32 mouse cellular contexts compared by ENCODE assay signal in genomic region chr9:7659469-7660020, GRCm38 (mm10). TPM values are rescaled to one million over a fixed set of nuclear protein-coding genes. Genes with fewer than 3 reads are reported as not detected.
DNase-seq lines count a peak whose midpoint lies in the region; ATAC-seq lines count a peak whose summit lies in the region.
"Had no signal": no experiment of that assay in that cellular context is flagged by ENCODE, and none has a peak within 500 bp of the region (broad histone marks: within the 10 kb centered on the region; RNA-seq: fewer than 3 reads in every experiment).

No protein-coding gene starts in this region.

- no peak overlapping the region for H3K4me2 ChIP-seq in hindbrain, embryonic 11.5 days (replicated peaks; ENCODE audit: low read depth, low read length)
- no peak overlapping the region for H3K4me2 ChIP-seq in hindbrain, embryonic 13.5 days
- H3K4me2 ChIP-seq in neural tube, embryonic 11.5 days (ENCODE audit: low read depth), result no peak overlapping the region
- H3K4me2 ChIP-seq: embryonic facial prominence, embryonic 15.5 days; forebrain, embryonic 15.5 days; heart, embryonic 13.5 days; hindbrain, embryonic 15.5 days; kidney, embryonic 15.5 days; limb, embryonic 12.5 days; liver, embryonic 11.5 days had no signal

- DNase-seq in hindbrain, embryonic 11.5 days (ENCODE audit: low spot score), result peak; percentile 2
- peak; percentile 24 for DNase-seq in Muller cell, postnatal 12 days (ENCODE audit: inconsistent ontology term)
- DNase-seq in embryo, embryonic 10 days (ENCODE audit: low spot score), result peak; percentile 55
- peak; percentile 21 for DNase-seq in neural tube, embryonic 11.5 days (ENCODE audit: low spot score)
- DNase-seq in ovary, postnatal 14 days (ENCODE audit: low spot score), result no peak
- no peak for DNase-seq in gastrocnemius, postnatal 4 days (ENCODE audit: low spot score in 2 of 2)
- DNase-seq: adrenal gland, postnatal 14 days; B cell, adult 2 months; cerebellum, adult 8-10 months; gastrocnemius, postnatal 10 days; heart, adult 2 months; heart, postnatal 14 days; kidney, postnatal 36 days; liver, postnatal 0 days had no signal

- 52% methylated on average over 6 of the region's 6 CpGs for WGBS in hindbrain, embryonic 11.5 days
- 28% methylated on average over 6 of the region's 6 CpGs for WGBS in hindbrain, embryonic 13.5 days
- 46% methylated on average over 6 of the region's 6 CpGs for WGBS in neural tube, embryonic 11.5 days

- 0 out of 2 replicates have a peak, but pooled peaks have one; percentile 30 for ATAC-seq in hindbrain, embryonic 11.5 days (ENCODE audit: low FRiP score)
- ATAC-seq in hindbrain, embryonic 13.5 days (ENCODE audit: low FRiP score), result no peak
- peak; percentile 78 for ATAC-seq in neural tube, embryonic 11.5 days (ENCODE audit: insufficient read depth, low FRiP score, low TSS enrichment)
- ATAC-seq: forebrain, embryonic 15.5 days; liver, postnatal 0 days; lung, postnatal 0 days; midbrain, embryonic 16.5 days had no signal

- H3K27ac ChIP-seq in hindbrain, embryonic 11.5 days (ENCODE audit: low read depth, low read length), result no peak overlapping the region
- no peak overlapping the region for H3K27ac ChIP-seq in hindbrain, embryonic 13.5 days
- no peak overlapping the region for H3K27ac ChIP-seq in neural tube, embryonic 11.5 days (ENCODE audit: low read depth, low read length)
- H3K27ac ChIP-seq: embryonic facial prominence, embryonic 15.5 days; forebrain, embryonic 15.5 days; heart, adult 2 months; heart, embryonic 13.5 days; hindbrain, embryonic 15.5 days; kidney, embryonic 15.5 days; limb, embryonic 12.5 days; macrophage; midbrain, embryonic 10.5 days had no signal

- H3K4me1 ChIP-seq in hindbrain, embryonic 11.5 days (replicated peaks; ENCODE audit: control insufficient read depth, insufficient read depth, low read length), result no peaks in the 10 kb centered on the region
- no peaks in the 10 kb centered on the region for H3K4me1 ChIP-seq in hindbrain, embryonic 13.5 days (replicated peaks)
- no peaks in the 10 kb centered on the region for H3K4me1 ChIP-seq in neural tube, embryonic 11.5 days (ENCODE audit: control insufficient read depth, insufficient read depth, low read length)
- H3K4me1 ChIP-seq: embryonic facial prominence, embryonic 15.5 days; forebrain, embryonic 15.5 days; heart, embryonic 13.5 days; hindbrain, embryonic 15.5 days; kidney, embryonic 15.5 days; limb, embryonic 12.5 days; midbrain, embryonic 10.5 days had no signal

- no peaks in the 10 kb centered on the region for H3K36me3 ChIP-seq in hindbrain, embryonic 11.5 days (ENCODE audit: control insufficient read depth, insufficient read depth, low read length)
- H3K36me3 ChIP-seq in hindbrain, embryonic 13.5 days, result no peaks in the 10 kb centered on the region
- H3K36me3 ChIP-seq in neural tube, embryonic 11.5 days (ENCODE audit: control insufficient read depth, insufficient read depth, low read length), result no peaks in the 10 kb centered on the region
- H3K36me3 ChIP-seq: embryonic facial prominence, embryonic 15.5 days; forebrain, embryonic 15.5 days; heart, embryonic 13.5 days; hindbrain, embryonic 15.5 days; kidney, embryonic 15.5 days; limb, embryonic 12.5 days; midbrain, embryonic 10.5 days had no signal

- no peaks in the 10 kb centered on the region for H3K27me3 ChIP-seq in hindbrain, embryonic 11.5 days (ENCODE audit: control insufficient read depth, insufficient read depth, low read length)
- H3K27me3 ChIP-seq in hindbrain, embryonic 13.5 days, result no peaks in the 10 kb centered on the region
- H3K27me3 ChIP-seq in neural tube, embryonic 11.5 days (ENCODE audit: control insufficient read depth, insufficient read depth, low read length), result no peaks in the 10 kb centered on the region
- H3K27me3 ChIP-seq: CH12.LX; embryonic facial prominence, embryonic 15.5 days; forebrain, embryonic 15.5 days; heart, embryonic 13.5 days; hindbrain, embryonic 15.5 days; kidney, embryonic 15.5 days; limb, embryonic 12.5 days had no signal

- no peaks in the 10 kb centered on the region for H3K9me3 ChIP-seq in hindbrain, embryonic 11.5 days (ENCODE audit: control insufficient read depth, low read length)
- no peaks in the 10 kb centered on the region for H3K9me3 ChIP-seq in hindbrain, embryonic 13.5 days
- H3K9me3 ChIP-seq in neural tube, embryonic 11.5 days (ENCODE audit: control insufficient read depth, low read length), result no peaks in the 10 kb centered on the region
- H3K9me3 ChIP-seq: embryonic facial prominence, embryonic 15.5 days; forebrain, embryonic 15.5 days; heart, embryonic 13.5 days; hindbrain, embryonic 15.5 days; kidney, embryonic 15.5 days; limb, embryonic 12.5 days; midbrain, embryonic 10.5 days had no signal

- no peak overlapping the region for H3K9ac ChIP-seq in hindbrain, embryonic 11.5 days (ENCODE audit: low read depth, low read length)
- no peak overlapping the region for H3K9ac ChIP-seq in hindbrain, embryonic 13.5 days
- no peak overlapping the region for H3K9ac ChIP-seq in neural tube, embryonic 11.5 days (ENCODE audit: low read length)
- H3K9ac ChIP-seq: embryonic facial prominence, embryonic 15.5 days; forebrain, embryonic 15.5 days; heart, embryonic 13.5 days; hindbrain, embryonic 15.5 days; kidney, embryonic 15.5 days; limb, embryonic 12.5 days; liver, postnatal 0 days had no signal

- no peak overlapping the region for H3K4me3 ChIP-seq in hindbrain, embryonic 11.5 days (ENCODE audit: low read depth, low read length)
- no peak overlapping the region for H3K4me3 ChIP-seq in hindbrain, embryonic 13.5 days
- no peak overlapping the region for H3K4me3 ChIP-seq in neural tube, embryonic 11.5 days (ENCODE audit: low read depth, low read length)
- H3K4me3 ChIP-seq: embryonic facial prominence, embryonic 15.5 days; forebrain, embryonic 15.5 days; heart, adult 2 months; heart, embryonic 13.5 days; hindbrain, embryonic 15.5 days; kidney, embryonic 15.5 days; limb, embryonic 12.5 days; midbrain, embryonic 10.5 days had no signal

RNA-seq across cellular contexts. Expression of gene Mmp20, which starts 31.5 kb away (rescaled TPM):
- polyA plus RNA-seq in hindbrain, embryonic 11.5 days (2014; fragmentation: Nextera tagmentation; extraction: Ambion mirVana), result not detected in 2 replicates
- not detected in 2 replicates for polyA plus RNA-seq in hindbrain, embryonic 13.5 days (2015; fragmentation: Nextera tagmentation; extraction: Ambion mirVana)
- polyA plus RNA-seq in neural tube, embryonic 11.5 days (2014; fragmentation: Nextera tagmentation; extraction: Ambion mirVana), result not detected in 2 replicates
- not detected for total RNA-seq in gastrocnemius, postnatal 4 days (2021)
- total RNA-seq: adrenal gland, postnatal 14 days; common myeloid progenitor, adult 5-6 weeks; gastrocnemius, postnatal 10 days; heart, adult 2 months; heart, postnatal 14 days; left cerebral cortex, postnatal 14 days; MEL had no signal
- polyA plus RNA-seq: brain, embryonic 14.5 days; embryonic facial prominence, embryonic 15.5 days; forebrain, embryonic 15.5 days; heart, adult 2 months; heart, embryonic 13.5 days; hindbrain, embryonic 15.5 days; kidney, embryonic 15.5 days; limb, embryonic 12.5 days; liver, embryonic 11.5 days; liver, postnatal 0 days; lung, postnatal 0 days; macrophage; midbrain, embryonic 10.5 days; midbrain, embryonic 16.5 days; testis, adult 2 months had no signal

RNA-seq across cellular contexts. Expression of gene Mmp7, which starts 32.3 kb away (rescaled TPM):
- not detected in 2 replicates for polyA plus RNA-seq in hindbrain, embryonic 11.5 days (2014; fragmentation: Nextera tagmentation; extraction: Ambion mirVana)
- not detected in 2 replicates for polyA plus RNA-seq in hindbrain, embryonic 13.5 days (2015; fragmentation: Nextera tagmentation; extraction: Ambion mirVana)
- not detected in 2 replicates for polyA plus RNA-seq in neural tube, embryonic 11.5 days (2014; fragmentation: Nextera tagmentation; extraction: Ambion mirVana)
- total RNA-seq in gastrocnemius, postnatal 4 days (2021), result not detected
- total RNA-seq: adrenal gland, postnatal 14 days; CH12.LX; common myeloid progenitor, adult 5-6 weeks; gastrocnemius, postnatal 10 days; heart, adult 2 months; heart, postnatal 14 days; left cerebral cortex, postnatal 14 days; MEL had no signal
- polyA plus RNA-seq: brain, embryonic 14.5 days; embryonic facial prominence, embryonic 15.5 days; forebrain, embryonic 15.5 days; heart, adult 2 months; heart, embryonic 13.5 days; hindbrain, embryonic 15.5 days; kidney, embryonic 15.5 days; limb, embryonic 12.5 days; liver, embryonic 11.5 days; liver, postnatal 0 days; lung, postnatal 0 days; macrophage; midbrain, embryonic 10.5 days; midbrain, embryonic 16.5 days; testis, adult 2 months had no signal

Comparison
In these comparisons a context has a peak if more than half of its experiments do, and no peak if none do; other contexts are left out.
1. DNase-seq: peak in hindbrain, embryonic 11.5 days (single experiment), Muller cell, postnatal 12 days (single experiment), embryo, embryonic 10 days (single experiment) and neural tube, embryonic 11.5 days (single experiment); none in ovary, postnatal 14 days (single experiment) and gastrocnemius, postnatal 4 days (0 of 2).